Mouse (Mus musculus) small intestine, adult 2 months (tissue): Measurements from ENCODE around the gene Mcam. TPM values are rescaled to one million over a fixed set of nuclear protein-coding genes. Genes with fewer than 3 reads are reported as not detected.
"Not testable (repeated sequence)": the region's sequence is repeated elsewhere in the genome, so short reads cannot be mapped to it uniquely, and the experiment has no call there.

Experiments
- H3K27ac ChIP-seq: fragments of 200-500 bp; 2 replicates; pipeline ENCODE4 v1.5.1; 2012; ENCODE audit warnings: low read depth, low read length, control low read depth, inconsistent platforms; ENCODE audit not compliant: insufficient read depth
- H3K27me3 ChIP-seq: fragments of 200-500 bp; 2 replicates; pipeline ENCODE4 v1.6.1; 2012; ENCODE audit warnings: mild to moderate bottlenecking, moderate library complexity, low read length, inconsistent platforms; ENCODE audit not compliant: control insufficient read depth, insufficient read depth
- H3K36me3 ChIP-seq: fragments of 200-500 bp; 2 replicates; pipeline ENCODE4 v1.6.1; 2012; ENCODE audit warnings: mild to moderate bottlenecking, low read length, control low read depth, inconsistent platforms; ENCODE audit not compliant: control insufficient read depth, insufficient read depth
- H3K4me1 ChIP-seq: fragments of 200-500 bp; 2 replicates; pipeline ENCODE4 v1.6.1; 2012; ENCODE audit warnings: low read length, inconsistent platforms, mixed read lengths; ENCODE audit not compliant: control insufficient read depth, insufficient read depth, insufficient read length
- H3K4me3 ChIP-seq: fragments of 200-500 bp; 2 replicates; pipeline ENCODE4 v1.5.1; 2012; ENCODE audit warnings: low read depth, mild to moderate bottlenecking, control low read depth, inconsistent platforms, low read length, moderate library complexity
- CTCF ChIP-seq: fragments of 200-500 bp; IDR thresholded peaks from 2 replicates; pipeline ENCODE4 v1.5.1; 2012; ENCODE audit warnings: low read depth, mild to moderate bottlenecking, control low read depth, inconsistent platforms, low read length, moderate library complexity, mixed read lengths; ENCODE audit not compliant: insufficient replicate concordance, insufficient read length; ENCODE audit errors: extremely low read depth
- POLR2A ChIP-seq: fragments of 200-500 bp; IDR thresholded peaks from 2 replicates; pipeline ENCODE4 v1.6.1; 2012; ENCODE audit warnings: low read depth, mild to moderate bottlenecking, control low read depth, inconsistent platforms, low read length, moderate library complexity
- WGBS: fragments of 180-500 bp; shearing (Covaris S2); methylation state at CpG from one replicate; pipeline ENCODE4 v1.1.7; 2018; 5-methylcytosine and 5-hydroxymethylcytosine counted together
- polyA plus RNA-seq: library from polyadenylated mRNA; depleted of rRNA; stranded (reverse); fragments of >200 nt; gene quantifications from 2 replicates; pipeline ENCODE4 v1.2.3, GENCODE M21; 2012

Gene Mcam
- polyA plus RNA-seq, 1 experiment: 14.2 TPM

GRCm38 (mm10) chr9:44109360-44110095, 24.7 kb upstream of the Mcam start:
- Histone ChIP-seq H3K36me3 (peaks cover 3% of the 10 kb centered on the region; the same call in 1 of the 2 replicates), H3K4me3 (no peak overlapping the region), H3K27ac (no peak overlapping the region), H3K4me1 (peaks cover 5% of the 10 kb centered on the region), H3K27me3 (no peaks in the 10 kb centered on the region)
- TF ChIP-seq CTCF: peak; percentile 77; the same call in 1 of the 2 replicates
- no peak for TF ChIP-seq POLR2A
- WGBS: 27% methylated on average over 9 of the region's 9 CpGs

GRCm38 (mm10) chr9:44111909-44112308, 22.4 kb upstream of the Mcam start:
- H3K4me1 ChIP-seq, H3K4me3 ChIP-seq, H3K36me3 ChIP-seq, H3K27me3 ChIP-seq, H3K27ac ChIP-seq: not testable (repeated sequence)
- WGBS: 58% methylated on average over 10 of the region's 12 CpGs

- TF ChIP-seq POLR2A: no peak; the same call in 1 of the 2 replicates
- no peak for TF ChIP-seq CTCF
- Histone ChIP-seq H3K27ac (no peak within 1 kb of the TSS), H3K4me1 (peaks cover 6% of the 10 kb centered on the region; the same call in 1 of the 2 replicates), H3K27me3 (no peaks in the 10 kb centered on the region), H3K4me3 (peak within 1 kb of the TSS; percentile 82), H3K36me3 (peaks cover 1% of the 10 kb centered on the region; the same call in 1 of the 2 replicates)
- WGBS: under 1% methylated on average over 51 of the region's 51 CpGs
These were observed 21.0 kb upstream of the Mcam start, which contains the start of the genes Gm49380 and Rnf26 for GRCm38 (mm10) chr9:44113105-44113789. Gene Gm49380 (minus strand): TSS chr9:44113500. Gene Rnf26 (minus strand): TSS chr9:44113517.

- Histone ChIP-seq H3K4me3 (no peak overlapping the region), H3K27me3 (no peaks in the 10 kb centered on the region), H3K4me1 (peaks cover 4% of the 10 kb centered on the region; the same call in 1 of the 2 replicates), H3K27ac (no peak overlapping the region), H3K36me3 (peaks cover 1% of the 10 kb centered on the region; the same call in 1 of the 2 replicates)
- WGBS: 42% methylated on average over 2 of the region's 2 CpGs
- no peak for TF ChIP-seq CTCF
- no peak for TF ChIP-seq POLR2A
These were observed 19.8 kb upstream of the Mcam start for GRCm38 (mm10) chr9:44114453-44114852.

GRCm38 (mm10) chr9:44115599-44115998, 18.7 kb upstream of the Mcam start:
- Histone ChIP-seq H3K27me3 (no peaks in the 10 kb centered on the region), H3K4me1 (peaks cover 1% of the 10 kb centered on the region; the same call in 1 of the 2 replicates), H3K36me3 (no peaks in the 10 kb centered on the region), H3K27ac (no peak overlapping the region), H3K4me3 (no peak overlapping the region)
- 91% methylated on average over 9 of the region's 9 CpGs for WGBS
- TF ChIP-seq POLR2A: no peak
- TF ChIP-seq CTCF: no peak

- 90% methylated on average over 4 of the region's 4 CpGs for WGBS
- TF ChIP-seq POLR2A (no peak), CTCF (no peak)
These were observed 18.1 kb upstream of the Mcam start for GRCm38 (mm10) chr9:44116182-44116581.

GRCm38 (mm10) chr9:44119011-44119410, 15.3 kb upstream of the Mcam start:
- Histone ChIP-seq H3K4me1 (peaks cover 1% of the 10 kb centered on the region; the same call in 1 of the 2 replicates), H3K27me3 (no peaks in the 10 kb centered on the region), H3K36me3 (no peaks in the 10 kb centered on the region), H3K27ac (no peak overlapping the region), H3K4me3 (no peak overlapping the region)
- 63% methylated on average over 5 of the region's 5 CpGs for WGBS
- TF ChIP-seq POLR2A: no peak
- peak; percentile 70; the same call in 1 of the 2 replicates for TF ChIP-seq CTCF

More at GRCm38 (mm10) chr9:44116182-44116581, 18.1 kb upstream of the Mcam start:
- no peaks in the 10 kb centered on the region for H3K36me3 ChIP-seq
- no peak overlapping the region for H3K27ac ChIP-seq
- H3K4me3 ChIP-seq: no peak overlapping the region
- H3K4me1 ChIP-seq: peaks cover 1% of the 10 kb centered on the region; the same call in 1 of the 2 replicates
- no peaks in the 10 kb centered on the region for H3K27me3 ChIP-seq
